Mouse (Mus musculus) liver, adult 2 months (tissue): ENCODE measurements around the gene Alpk1. TPM values are rescaled to one million over a fixed set of nuclear protein-coding genes. Genes with fewer than 3 reads are reported as not detected.
A peak's percentile ranks its signal among the peaks of the same experiment; 100 is the strongest.

Experiments
- DNase-seq: peaks from one replicate; pipeline ENCODE4 v3.0.0-alpha.2; 2011; ENCODE audit warnings: low read depth, low spot score; ENCODE audit errors: extremely low read depth
- H3K27ac ChIP-seq: fragments of 200-500 bp; replicated peaks from 2 replicates; pipeline ENCODE4 v1.5.1; 2012; ENCODE audit warnings: low read depth, mild to moderate bottlenecking, control low read depth, inconsistent platforms, low read length; ENCODE audit not compliant: insufficient read depth
- H3K27me3 ChIP-seq: fragments of 200-500 bp; 2 replicates; pipeline ENCODE4 v1.6.1; 2012; ENCODE audit warnings: mild to moderate bottlenecking, moderate library complexity, low read length, inconsistent platforms; ENCODE audit not compliant: control insufficient read depth, insufficient read depth
- H3K36me3 ChIP-seq: fragments of 200-500 bp; 2 replicates; pipeline ENCODE4 v1.6.1; 2012; ENCODE audit warnings: low read length, inconsistent platforms; ENCODE audit not compliant: control insufficient read depth, insufficient read depth
- H3K4me1 ChIP-seq: fragments of 200-500 bp; 2 replicates; pipeline ENCODE4 v1.6.1; 2011; ENCODE audit warnings: low read length; ENCODE audit not compliant: control insufficient read depth, insufficient read depth
- H3K4me3 ChIP-seq: fragments of 200-500 bp; 2 replicates; pipeline ENCODE4 v1.5.1; 2011; ENCODE audit warnings: low read depth, mild to moderate bottlenecking, control low read depth, low read length, moderate library complexity; ENCODE audit not compliant: insufficient read depth
- H3K79me2 ChIP-seq: fragments of 200-500 bp; 2 replicates; pipeline ENCODE4 v1.6.1; 2012; ENCODE audit warnings: inconsistent platforms, mild to moderate bottlenecking, low read length, moderate library complexity; ENCODE audit not compliant: control insufficient read depth, insufficient read depth
- H3K9ac ChIP-seq: fragments of 200-500 bp; 2 replicates; pipeline ENCODE4 v1.6.1; 2012; ENCODE audit warnings: low read depth, mild to moderate bottlenecking, control low read depth, inconsistent platforms, low read length
- CTCF ChIP-seq: fragments of 200-500 bp; IDR thresholded peaks from 2 replicates; pipeline ENCODE4 v1.5.1; 2011; ENCODE audit warnings: low read depth, low read length, control low read depth
- POLR2A ChIP-seq: fragments of 200-500 bp; IDR thresholded peaks from 2 replicates; pipeline ENCODE4 v1.6.1; 2011; ENCODE audit warnings: low read length, control low read depth; ENCODE audit not compliant: insufficient read depth; ENCODE audit errors: extremely low read depth
- WGBS: fragments of 180-500 bp; shearing (Covaris S2); methylation state at CpG from one replicate; pipeline ENCODE4 v1.1.7; 2018; 5-methylcytosine and 5-hydroxymethylcytosine counted together
- polyA plus RNA-seq: library from polyadenylated mRNA; depleted of rRNA; stranded (reverse); fragments of >200 nt; gene quantifications from 2 replicates; pipeline ENCODE4 v1.2.3, GENCODE M21; 2012
- total RNA-seq: library from RNA; depleted of rRNA; stranded (reverse); fragments of >200 nt; gene quantifications from 2 replicates; pipeline ENCODE4 v1.2.3, GENCODE M21; 2014

The Alpk1 gene
- total and polyA plus RNA-seq, 2 experiments: 0.39 to 1.9 TPM

DNA sequence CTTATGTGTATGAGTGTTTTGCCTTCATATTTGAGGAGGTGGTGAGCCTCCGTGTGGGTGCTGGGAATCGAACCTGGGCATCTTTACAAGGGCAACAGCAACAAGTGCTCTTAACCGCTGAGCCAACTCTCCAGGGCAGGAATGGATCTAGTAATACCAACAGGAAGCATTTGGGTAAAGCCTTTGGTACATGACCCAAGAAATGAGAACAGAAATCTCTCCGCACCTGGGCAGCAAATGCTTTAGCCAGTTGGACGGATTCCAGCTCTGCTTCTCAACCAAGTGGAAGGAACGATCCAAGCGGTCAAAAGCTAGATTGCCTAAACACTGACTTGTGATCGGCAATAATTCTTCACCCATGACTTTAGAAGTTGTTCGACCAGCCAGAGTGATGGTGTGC, 594 bp upstream of the Alpk1 start:
- Histone ChIP-seq H3K36me3 (no peaks in the 10 kb centered on the region), H3K4me1 (no peaks in the 10 kb centered on the region), H3K27ac (no peak overlapping the region), H3K4me3 (no peak overlapping the region), H3K27me3 (no peaks in the 10 kb centered on the region), H3K79me2 (no peaks in the 10 kb centered on the region), H3K9ac (no peak overlapping the region)
- TF ChIP-seq POLR2A (no peak), CTCF (no peak)
- peak; percentile 79 for DNase-seq
- 80% methylated on average over 9 of the region's 9 CpGs for WGBS

DNA sequence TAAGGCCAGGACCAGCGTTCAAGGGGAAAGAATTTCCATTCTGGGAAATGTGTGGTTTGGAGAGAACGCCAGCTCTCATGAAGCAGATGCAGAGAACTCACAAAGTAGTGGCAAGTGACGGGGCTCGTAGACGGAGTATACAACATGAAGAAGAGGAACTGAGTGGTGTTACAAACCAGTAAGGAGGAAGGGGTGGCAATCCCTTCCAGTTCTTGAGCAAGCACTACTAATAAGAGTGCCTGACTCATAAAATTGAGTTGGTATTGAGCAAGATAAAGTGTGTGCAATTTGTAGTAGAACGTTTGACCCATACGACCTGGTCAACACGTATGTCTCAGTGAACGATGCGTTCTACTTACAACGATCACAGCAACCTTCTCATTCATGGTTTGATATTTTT, 11.2 kb downstream of the Alpk1 start:
- H3K4me1 ChIP-seq: no peaks in the 10 kb centered on the region
- no peak overlapping the region for H3K4me3 ChIP-seq
- no peak for DNase-seq
- H3K27ac ChIP-seq: no peak overlapping the region
- 78% methylated on average over 11 of the region's 11 CpGs for WGBS
- H3K36me3 ChIP-seq: no peaks in the 10 kb centered on the region
- TF ChIP-seq CTCF (no peak), POLR2A (no peak)
- H3K79me2 ChIP-seq: no peaks in the 10 kb centered on the region
- H3K9ac ChIP-seq: no peak overlapping the region
- H3K27me3 ChIP-seq: no peaks in the 10 kb centered on the region

DNA sequence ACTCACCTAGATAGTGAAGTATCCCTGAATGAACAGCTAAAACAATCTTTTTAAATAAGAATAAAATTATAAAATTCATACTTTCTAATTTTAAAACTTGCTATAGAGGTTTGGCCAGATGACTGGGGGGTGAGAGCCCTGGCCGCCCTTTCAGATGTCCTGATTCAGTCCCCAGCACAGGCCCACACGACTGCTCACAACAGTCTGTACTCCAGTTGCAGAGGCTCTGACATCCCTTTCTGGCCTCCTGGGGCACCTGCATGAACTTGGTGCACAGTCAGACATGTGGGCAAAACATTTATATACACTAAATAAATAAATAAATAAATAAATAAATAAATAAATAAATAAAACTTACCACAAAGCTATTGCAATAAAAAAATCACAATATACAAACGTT, 14.4 kb downstream of the Alpk1 start:
- DNase-seq: no peak
- Histone ChIP-seq H3K9ac (no peak overlapping the region), H3K4me1 (no peaks in the 10 kb centered on the region), H3K27me3 (no peaks in the 10 kb centered on the region), H3K4me3 (no peak overlapping the region), H3K27ac (no peak overlapping the region), H3K79me2 (no peaks in the 10 kb centered on the region), H3K36me3 (no peaks in the 10 kb centered on the region)
- 77% methylated on average over 3 of the region's 3 CpGs for WGBS
- TF ChIP-seq CTCF (no peak), POLR2A (no peak)

DNA sequence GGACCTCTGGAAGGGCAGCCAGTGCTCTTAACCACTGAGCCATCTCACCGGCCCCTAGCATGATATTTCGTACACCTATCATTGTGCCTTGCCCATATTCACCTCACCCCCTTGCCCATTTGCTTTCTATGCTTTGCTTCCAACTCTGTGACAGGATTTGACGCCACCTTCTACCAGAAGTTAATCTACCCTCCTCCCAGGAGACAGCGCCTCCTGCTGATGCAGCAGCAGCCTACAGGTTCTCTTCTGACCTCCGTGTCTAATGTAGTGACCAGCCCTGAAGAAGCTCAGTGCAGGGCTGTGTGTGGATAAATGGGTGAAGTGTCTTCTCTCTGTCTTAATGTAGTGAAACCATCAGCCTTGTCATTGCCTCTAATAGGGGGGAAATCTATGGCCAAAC, 15.8 kb downstream of the Alpk1 start:
- Histone ChIP-seq H3K36me3 (no peaks in the 10 kb centered on the region), H3K27me3 (no peaks in the 10 kb centered on the region), H3K4me3 (no peak overlapping the region), H3K9ac (no peak overlapping the region), H3K79me2 (no peaks in the 10 kb centered on the region), H3K27ac (no peak overlapping the region), H3K4me1 (no peaks in the 10 kb centered on the region)
- WGBS: 78% methylated on average over 5 of the region's 5 CpGs
- TF ChIP-seq POLR2A (no peak), CTCF (no peak)
- DNase-seq: no peak

DNA sequence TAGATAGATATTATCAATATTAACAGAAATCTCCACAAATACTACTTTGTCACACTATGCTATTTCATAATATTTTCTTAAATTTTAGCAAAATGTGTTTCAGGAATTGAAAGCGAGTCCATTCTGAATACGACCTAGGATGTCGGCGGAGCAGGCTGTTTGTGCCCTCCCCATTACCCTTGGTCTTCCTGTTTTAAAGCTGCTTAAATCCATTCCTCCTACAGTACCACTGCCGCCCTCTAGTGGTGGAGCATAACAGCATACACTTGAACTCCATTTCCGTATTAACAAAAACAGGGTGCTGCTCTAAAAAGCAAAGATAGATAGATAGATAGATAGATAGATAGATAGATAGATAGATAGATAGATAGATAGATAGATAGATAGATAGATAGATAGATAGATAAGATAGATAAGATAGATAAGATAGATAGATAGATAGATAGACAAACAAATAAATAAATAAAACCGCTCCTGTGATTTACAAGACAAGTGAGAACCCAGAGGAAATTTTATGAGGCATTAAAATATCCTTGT, 17.2 kb downstream of the Alpk1 start:
- Histone ChIP-seq H3K9ac (no peak overlapping the region), H3K36me3 (no peaks in the 10 kb centered on the region), H3K4me1 (no peaks in the 10 kb centered on the region), H3K4me3 (no peak overlapping the region), H3K27ac (no peak overlapping the region), H3K27me3 (no peaks in the 10 kb centered on the region), H3K79me2 (no peaks in the 10 kb centered on the region)
- TF ChIP-seq POLR2A (no peak), CTCF (peak; percentile 67)
- peak; percentile 80 for DNase-seq
- WGBS: 18% methylated on average over 7 of the region's 7 CpGs

DNA sequence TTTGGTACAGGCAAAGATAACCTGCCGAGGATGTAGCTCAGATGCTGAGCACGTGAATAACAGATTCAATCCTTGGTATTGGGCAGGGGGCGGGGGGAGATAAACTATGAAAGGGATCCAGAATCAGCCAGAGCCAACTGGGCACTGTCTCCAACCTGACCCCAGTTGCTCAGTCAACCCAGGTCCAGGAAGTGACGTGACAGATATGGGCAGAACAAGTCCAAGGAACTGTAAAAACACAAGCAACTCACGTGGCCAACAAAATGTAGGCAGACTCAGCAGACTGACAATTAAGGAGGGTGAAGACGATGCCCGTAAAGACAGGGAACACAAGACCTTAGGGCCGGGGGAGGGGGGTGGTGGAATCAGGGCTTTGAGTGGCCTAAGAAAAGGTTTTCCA, 17.9 kb downstream of the Alpk1 start:
- no peak for TF ChIP-seq POLR2A
- TF ChIP-seq CTCF: no peak
- no peak for DNase-seq
- H3K4me1 ChIP-seq: no peaks in the 10 kb centered on the region
- H3K79me2 ChIP-seq: no peaks in the 10 kb centered on the region
- H3K4me3 ChIP-seq: no peak overlapping the region
- 69% methylated on average over 8 of the region's 8 CpGs for WGBS
- H3K27ac ChIP-seq: no peak overlapping the region
- H3K36me3 ChIP-seq: no peaks in the 10 kb centered on the region
- no peaks in the 10 kb centered on the region for H3K27me3 ChIP-seq
- no peak overlapping the region for H3K9ac ChIP-seq
